Mouse (Mus musculus) stomach, postnatal 0 days (tissue): ENCODE measurements at regions not wholly inside any gene's neighbourhood (a gene's known extent, or its start where the extent isn't known, plus 50 kb on each side); places are given as distances from the start of the nearest gene placed in this dataset.
A peak's percentile ranks its signal among the peaks of the same experiment; 100 is the strongest.

Source experiments
- ATAC-seq: fragments of 200-750 bp; cut with Nextera tagmentation; 2 replicates; pipeline ENCODE4 v1.8.0; 2017; ENCODE audit not compliant: low FRiP score, low TSS enrichment
- DNase-seq: peaks from one replicate; pipeline ENCODE4 v3.0.0-alpha.2; 2016; ENCODE audit warnings: low spot score
- H3K27ac ChIP-seq: fragments of 300-500 bp; sonication (generic); replicated peaks from 2 replicates; pipeline ENCODE4 v1.5.1; 2014; ENCODE audit warnings: mild to moderate bottlenecking, control low read depth
- H3K27me3 ChIP-seq: fragments of 300-500 bp; sonication (generic); 2 replicates; pipeline ENCODE4 v1.6.1; 2014; ENCODE audit warnings: low read length; ENCODE audit not compliant: control insufficient read depth, insufficient read depth
- H3K36me3 ChIP-seq: fragments of 300-500 bp; sonication (generic); 2 replicates; pipeline ENCODE4 v1.6.1; 2014; ENCODE audit warnings: low read length, mixed read lengths; ENCODE audit not compliant: control insufficient read depth, insufficient read depth
- H3K4me1 ChIP-seq: fragments of 300-500 bp; sonication (generic); replicated peaks from 2 replicates; pipeline ENCODE4 v1.6.1; 2014; ENCODE audit warnings: antibody characterized with exemption; ENCODE audit not compliant: control insufficient read depth, insufficient read depth
- H3K4me2 ChIP-seq: fragments of 300-500 bp; sonication (generic); replicated peaks from 2 replicates; pipeline ENCODE4 v1.6.1; 2014; ENCODE audit warnings: low read depth, mild to moderate bottlenecking, control low read depth, moderate library complexity
- H3K4me3 ChIP-seq: fragments of 300-500 bp; sonication (generic); 2 replicates; pipeline ENCODE4 v1.5.1; 2014; ENCODE audit warnings: low read depth, low read length, control low read depth
- H3K9ac ChIP-seq: fragments of 300-500 bp; sonication (generic); 2 replicates; pipeline ENCODE4 v1.6.1; 2014; ENCODE audit warnings: mild to moderate bottlenecking, low read length, control low read depth, mixed read lengths
- H3K9me3 ChIP-seq: fragments of 300-500 bp; sonication (generic); 2 replicates; pipeline ENCODE4 v1.6.1; 2016; ENCODE audit warnings: low read length; ENCODE audit not compliant: control insufficient read depth
- CTCF ChIP-seq: IDR thresholded peaks from 2 replicates; pipeline ENCODE4 v1.5.1; 2016; ENCODE audit warnings: antibody characterized with exemption, low read depth, mild to moderate bottlenecking, moderate library complexity
- EP300 ChIP-seq: optimal IDR thresholded peaks from 2 replicates; pipeline ENCODE3; 2016; ENCODE audit warnings: antibody characterized with exemption
- WGBS: fragments of 180-500 bp; shearing (Covaris S2); extraction: QIAGEN DNeasy Blood & Tissue Kit; methylation state at CpG from one replicate; pipeline ENCODE4 v1.1.7; 2014; 5-methylcytosine and 5-hydroxymethylcytosine counted together

GRCm38 (mm10) chr11:23977096-23977495, 82.0 kb upstream of the Papolg start:
- no peak overlapping the region for H3K4me2 ChIP-seq
- no peaks in the 10 kb centered on the region for H3K27me3 ChIP-seq
- no peak for ATAC-seq
- no peak overlapping the region for H3K27ac ChIP-seq
- no peaks in the 10 kb centered on the region for H3K9me3 ChIP-seq
- H3K4me3 ChIP-seq = no peak overlapping the region
- no peaks in the 10 kb centered on the region for H3K36me3 ChIP-seq
- no peak for TF ChIP-seq EP300
- 64% methylated on average over 8 of the region's 8 CpGs for WGBS
- no peaks in the 10 kb centered on the region for H3K4me1 ChIP-seq
- no peak for DNase-seq
- no peak overlapping the region for H3K9ac ChIP-seq

GRCm38 (mm10) chr11:23954323-23954722, 59.3 kb upstream of the Papolg start:
- H3K9me3 ChIP-seq = no peaks in the 10 kb centered on the region
- DNase-seq (no peak), ATAC-seq (no peak)
- 5% methylated on average over 4 of the region's 4 CpGs for WGBS
- H3K4me3 ChIP-seq = no peak overlapping the region
- H3K4me2 ChIP-seq = peak overlapping the region; percentile 37
- H3K9ac ChIP-seq = no peak overlapping the region
- TF ChIP-seq EP300 (no peak), CTCF (peak; percentile 69)
- no peak overlapping the region for H3K27ac ChIP-seq
- no peaks in the 10 kb centered on the region for H3K27me3 ChIP-seq
- no peaks in the 10 kb centered on the region for H3K4me1 ChIP-seq
- no peaks in the 10 kb centered on the region for H3K36me3 ChIP-seq

GRCm38 (mm10) chr11:23945966-23946365, 50.9 kb upstream of the Papolg start:
- no peaks in the 10 kb centered on the region for H3K9me3 ChIP-seq
- TF ChIP-seq EP300 = no peak
- no peak for TF ChIP-seq CTCF
- H3K4me1 ChIP-seq = no peaks in the 10 kb centered on the region
- H3K4me3 ChIP-seq = no peak overlapping the region
- ATAC-seq (no peak), DNase-seq (no peak)
- H3K27ac ChIP-seq = no peak overlapping the region
- no peaks in the 10 kb centered on the region for H3K27me3 ChIP-seq
- no peak overlapping the region for H3K9ac ChIP-seq
- H3K4me2 ChIP-seq = no peak overlapping the region
- no peaks in the 10 kb centered on the region for H3K36me3 ChIP-seq
